Mouse (Mus musculus) heart, postnatal 36 days (tissue): ENCODE measurements around the gene Serpina3k. TPM values are rescaled to one million over a fixed set of nuclear protein-coding genes. Genes with fewer than 3 reads are reported as not detected.
"Not testable (repeated sequence)": the region's sequence is repeated elsewhere in the genome, so short reads cannot be mapped to it uniquely, and the experiment has no call there.

ENCODE experiments used
- DNase-seq, 2 experiments: peaks; one replicate each; pipeline ENCODE4 v3.0.0; 2021 to 2022
- intact Hi-C: fragments of 180-260 bp; cut with DNase I; formaldehyde crosslinking; loops from one replicate; pipeline ENCODE4 v1.15.1; 2025
- total RNA-seq, 2 experiments: library from RNA; stranded (reverse); gene quantifications; 2 replicates each; pipeline ENCODE4 v1.2.3; 2021

Serpina3k gene
- not detected for total RNA-seq

DNA sequence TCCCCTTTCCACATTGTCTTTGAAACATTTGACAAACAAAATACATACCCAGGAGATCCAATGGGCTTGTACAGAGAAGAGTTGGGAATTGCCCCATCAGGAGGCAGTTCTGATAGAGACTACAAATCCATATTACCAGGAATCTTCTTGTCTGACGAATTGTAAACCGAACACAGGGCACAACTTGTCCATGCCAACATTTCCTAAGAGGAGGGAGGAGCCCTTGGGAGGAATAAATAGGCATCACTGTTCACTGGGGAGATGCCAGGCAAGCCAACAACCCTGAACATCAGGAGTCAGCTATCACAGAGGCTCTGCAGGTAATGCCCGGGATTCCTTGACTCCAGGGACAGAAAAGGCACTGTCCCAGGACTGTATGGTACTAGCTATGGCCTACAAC is at the start of gene Serpina3k, which contains the start of gene Serpina3m:
Serpina3k (plus strand) TSS at position 261 of the 400 bp plus-strand sequence.
Serpina3m (plus strand) TSS at position 261 of the 400 bp plus-strand sequence.
- DNase-seq, intact Hi-C loops: not testable (repeated sequence)

DNA sequence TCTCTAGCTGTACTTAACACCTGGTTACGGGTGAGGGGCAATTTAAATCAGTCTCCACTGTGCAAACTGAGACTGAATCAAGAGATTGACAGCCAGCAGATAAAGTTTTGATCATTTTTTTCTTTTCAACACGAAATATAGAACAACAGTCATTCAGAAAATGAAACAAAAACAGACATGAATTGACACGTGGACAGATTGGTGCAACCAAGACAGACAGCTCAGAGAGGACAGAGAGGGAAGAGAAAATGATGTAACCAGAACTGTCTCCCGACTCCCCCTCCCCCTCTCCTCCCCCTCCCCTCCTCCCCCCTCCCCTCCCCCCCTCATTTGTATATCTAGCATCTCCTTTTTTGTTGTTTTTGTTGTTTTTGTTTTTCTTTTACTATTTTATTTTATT is 48.4 kb upstream of the Serpina3k start:
- intact Hi-C loops, result no loop called here
- no peak for DNase-seq

DNA sequence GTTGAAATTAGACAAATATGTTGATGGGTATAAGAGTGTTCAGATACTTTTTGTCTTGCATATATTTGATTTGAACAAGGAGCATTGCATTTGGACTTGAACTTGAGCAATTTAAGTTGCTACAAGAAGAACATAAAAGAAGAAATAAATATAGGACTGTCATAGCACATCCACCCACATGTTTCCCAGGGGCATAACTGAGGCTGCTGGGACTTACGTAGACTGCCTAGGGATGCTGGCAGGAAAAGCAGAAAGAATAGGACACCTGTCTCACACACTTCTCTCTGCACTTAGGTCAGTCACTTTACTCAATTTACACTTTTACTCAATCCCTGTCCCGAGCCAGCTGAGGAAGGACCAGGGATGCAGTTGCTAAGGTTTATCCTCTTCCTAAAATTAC is 44.3 kb upstream of the Serpina3k start:
- intact Hi-C loops, result no loop called here
- no peak for DNase-seq

DNA sequence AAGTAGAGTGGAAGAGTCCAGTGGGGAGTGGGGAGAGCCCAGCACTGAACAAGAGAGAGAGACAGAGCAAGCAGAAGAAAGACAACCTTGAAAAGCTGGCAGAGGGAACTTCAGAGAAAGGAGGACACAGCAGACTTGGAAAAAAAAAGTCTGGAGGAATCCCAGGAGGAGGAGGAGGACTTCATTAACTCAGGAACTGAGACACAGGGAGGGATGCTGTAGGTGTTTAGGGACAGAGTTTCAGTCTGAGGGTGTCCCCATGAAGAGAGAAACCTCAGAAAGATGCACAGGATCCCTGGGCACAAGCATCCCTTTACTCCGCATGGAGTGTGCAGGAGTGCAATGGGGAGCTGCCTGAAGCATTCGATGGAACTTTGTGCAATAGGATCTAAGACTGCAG is 40.2 kb upstream of the Serpina3k start:
- intact Hi-C loops, result no loop called here
- DNase-seq, result no peak

DNA sequence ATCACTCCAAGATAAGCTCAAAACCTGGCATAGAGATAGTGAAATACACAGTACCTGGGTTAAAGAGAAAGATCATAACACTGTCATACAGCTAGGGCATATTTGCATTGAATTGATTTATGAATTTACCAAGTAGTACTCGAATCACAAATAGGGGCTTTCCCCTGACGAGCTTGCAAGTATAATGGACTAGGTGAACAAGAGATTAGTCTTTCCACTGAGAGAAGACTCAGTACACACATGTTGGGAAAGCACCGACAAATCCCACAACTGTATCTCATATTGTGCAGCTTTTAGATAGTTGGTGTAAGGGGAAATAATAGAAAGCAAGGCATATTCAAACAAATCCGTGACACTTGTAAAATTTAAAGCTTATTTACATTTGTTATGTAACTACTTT is 32.3 kb upstream of the Serpina3k start:
- intact Hi-C loops, result no loop called here
- no peak for DNase-seq

DNA sequence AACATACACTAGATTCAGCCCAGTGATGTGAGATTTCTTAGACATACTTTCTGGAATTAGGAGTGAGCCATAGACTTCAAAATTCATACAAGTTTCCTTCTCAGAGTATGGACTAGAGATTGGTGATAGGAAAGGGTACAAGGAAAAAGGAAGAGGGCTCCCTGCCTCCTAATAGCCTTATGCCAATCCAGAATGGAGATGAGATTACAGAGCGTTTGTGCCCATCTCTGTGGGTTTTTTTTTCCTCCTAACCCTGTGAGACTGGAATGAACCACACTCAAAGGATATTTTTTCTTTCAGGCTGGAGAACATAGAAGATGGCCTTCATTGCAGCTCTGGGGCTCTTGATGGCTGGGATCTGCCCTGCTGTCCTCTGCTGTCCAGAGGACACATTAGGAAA is 24.0 kb upstream of the Serpina3k start, which contains the start of gene Serpina3j:
Serpina3j (plus strand) TSS at position 301 of the 400 bp plus-strand sequence.
- DNase-seq, result no peak
- intact Hi-C loops, result no loop called here

DNA sequence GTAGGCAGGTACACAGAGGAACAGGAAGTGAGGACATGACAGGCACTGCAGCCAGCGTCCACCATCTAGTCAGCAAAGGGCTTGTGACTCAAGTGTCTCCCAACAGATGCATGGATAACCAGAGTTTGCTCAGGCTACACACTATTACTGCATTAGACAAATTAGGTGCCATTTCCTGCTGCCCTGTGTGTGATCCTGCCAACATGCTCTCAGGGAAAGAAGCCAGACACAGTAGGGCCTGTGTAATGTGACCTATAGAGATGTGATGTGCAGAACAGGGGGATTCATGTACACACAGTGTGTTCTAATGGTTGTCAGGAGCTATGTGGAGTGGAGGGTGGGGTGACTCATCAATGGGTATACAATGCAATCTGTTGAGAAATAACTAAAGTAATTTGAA is 15.8 kb upstream of the Serpina3k start:
- intact Hi-C loops, result no loop called here
- DNase-seq, result no peak

DNA sequence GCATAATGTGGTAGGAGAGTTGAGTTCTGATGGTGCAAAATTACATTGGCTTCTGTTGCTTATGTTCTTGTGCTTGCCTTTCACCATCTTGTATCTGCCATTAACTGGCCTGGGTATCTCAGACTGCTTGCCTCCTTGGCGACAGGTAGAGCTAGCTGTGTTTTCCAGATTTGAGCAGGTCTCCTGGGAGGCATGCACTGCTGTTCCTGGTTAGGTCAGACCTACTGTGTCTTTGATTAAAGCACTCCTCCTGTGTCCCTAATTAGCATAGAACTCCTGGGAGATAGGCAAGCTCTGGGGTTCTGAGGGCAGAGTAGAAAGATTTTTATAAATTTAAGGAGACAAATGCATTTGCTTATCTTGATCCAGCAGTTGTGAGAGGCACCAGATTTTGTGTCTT is 6.6 kb upstream of the Serpina3k start:
- intact Hi-C loops, result no loop called here
- no peak for DNase-seq

DNA sequence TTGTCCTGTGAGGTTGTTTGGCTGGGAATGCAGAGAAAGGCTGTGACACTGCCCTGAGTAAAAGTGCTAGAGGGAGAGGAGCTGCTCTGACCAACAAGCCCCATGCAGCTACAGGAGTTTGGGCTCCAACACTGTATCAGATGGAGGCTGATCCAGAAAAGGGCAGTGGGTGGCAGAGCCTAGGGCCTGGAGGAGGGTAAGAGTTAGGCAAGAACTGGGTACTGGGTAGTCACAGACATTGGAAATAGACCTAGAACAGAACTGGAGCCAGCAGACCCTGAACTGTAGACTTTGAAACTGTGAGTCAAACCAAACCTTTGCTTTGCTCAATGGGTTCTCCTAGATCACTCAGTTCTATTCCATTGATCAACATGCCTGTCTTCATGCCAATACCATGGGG is 1.4 kb upstream of the Serpina3k start:
- intact Hi-C loops, DNase-seq: not testable (repeated sequence)

DNA sequence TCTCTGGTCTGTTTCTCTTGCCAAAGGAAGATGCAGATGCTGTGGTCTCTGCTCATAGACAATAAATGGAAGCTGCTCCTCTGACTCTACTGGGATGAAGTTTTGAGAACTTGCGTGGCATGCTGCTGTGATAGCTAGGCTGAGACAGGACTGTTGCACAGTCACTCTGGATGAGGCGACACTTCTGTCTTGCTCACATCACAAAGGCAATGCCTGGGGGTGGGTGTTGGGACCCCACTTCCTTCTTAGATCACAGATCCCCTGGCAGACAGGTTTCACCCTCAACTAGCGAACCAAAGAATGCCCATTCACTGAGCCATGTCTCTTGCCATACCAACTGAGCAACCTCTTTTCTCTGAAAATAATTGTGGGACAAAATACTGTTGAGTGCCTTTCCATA is 419 bp downstream of the Serpina3k start:
- intact Hi-C loops, result no loop called here
- no peak for DNase-seq

DNA sequence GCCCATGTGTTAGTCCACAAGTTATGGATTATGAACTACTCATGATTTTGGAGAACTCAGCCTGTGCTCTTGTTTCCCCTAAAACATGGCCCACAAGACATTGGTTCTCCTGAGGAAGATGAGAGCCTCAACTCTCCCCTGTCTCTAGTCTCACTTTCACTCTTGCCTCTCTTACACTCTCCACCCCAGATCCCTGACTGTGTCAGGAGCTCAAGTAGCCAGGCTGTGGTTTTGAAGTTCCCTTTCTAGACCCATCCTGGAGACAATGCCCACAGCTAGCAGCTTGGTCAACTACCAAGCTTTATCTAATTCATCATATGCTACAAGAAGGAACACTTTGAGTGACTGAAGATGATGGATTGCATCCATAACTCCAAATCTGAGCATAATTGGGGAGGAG is 4.2 kb downstream of the Serpina3k start:
- DNase-seq, intact Hi-C loops: not testable (repeated sequence)

DNA sequence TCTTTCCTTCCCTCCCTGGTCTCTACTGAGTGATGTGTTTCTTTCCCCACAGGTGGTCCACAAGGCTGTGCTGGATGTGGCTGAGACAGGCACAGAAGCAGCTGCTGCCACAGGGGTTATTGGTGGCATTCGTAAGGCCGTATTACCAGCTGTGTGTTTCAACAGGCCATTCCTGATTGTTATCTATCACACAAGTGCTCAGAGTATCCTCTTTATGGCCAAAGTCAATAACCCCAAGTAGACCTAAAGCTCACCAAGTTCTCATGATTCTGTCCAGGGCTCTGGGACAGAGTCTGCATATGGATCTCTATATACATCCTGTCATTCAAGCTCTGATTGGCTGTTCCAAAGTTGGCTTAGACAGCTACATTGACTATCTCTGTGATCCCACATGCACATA is 6.9 kb downstream of the Serpina3k start:
- intact Hi-C loops, result loop anchor here (5.0 kb wide), 1 partner anchor 72 kb away; no protein-coding TSS in a partner anchor
- no peak for DNase-seq

DNA sequence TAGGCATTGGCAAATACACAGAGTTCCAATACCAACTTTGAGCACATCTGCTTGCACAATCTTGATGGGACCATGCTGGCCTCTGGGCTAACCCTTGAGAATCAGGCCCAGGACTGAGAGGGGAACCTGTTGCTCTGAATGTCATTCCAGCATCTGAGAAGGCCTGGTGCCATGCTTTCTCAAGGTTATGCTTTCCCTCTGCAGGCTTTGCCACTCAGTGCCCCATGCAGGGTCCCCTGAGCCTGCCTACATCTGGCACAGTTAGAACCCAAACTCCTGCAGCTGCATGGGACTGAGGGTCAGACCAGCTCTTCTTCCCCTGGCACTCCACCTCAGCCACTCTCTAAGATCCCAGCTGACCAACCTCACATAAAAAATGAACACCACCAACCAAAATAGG is 7.4 kb downstream of the Serpina3k start:
- DNase-seq, result no peak
- intact Hi-C loops, result loop anchor here (5.0 kb wide), 1 partner anchor 72 kb away; no protein-coding TSS in a partner anchor

DNA sequence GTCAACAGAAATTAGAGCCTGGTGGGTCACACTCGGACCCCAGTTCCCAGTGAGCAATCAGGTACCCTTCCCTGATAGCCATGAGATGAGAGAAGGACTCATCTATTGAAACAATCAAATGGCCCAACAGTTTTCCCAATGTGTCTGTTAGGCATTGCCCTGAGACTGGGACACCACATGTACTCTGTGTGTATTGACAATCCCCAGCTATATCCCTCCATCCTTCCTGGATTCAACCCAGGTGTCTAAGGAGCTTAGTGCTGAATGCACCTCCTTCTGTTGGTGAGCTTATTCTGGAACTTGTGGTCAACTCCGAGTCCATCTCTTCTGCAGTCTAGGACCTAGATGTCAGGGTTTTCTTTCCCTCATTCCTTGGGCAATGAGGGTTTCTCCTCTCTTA is 8.8 kb downstream of the Serpina3k start:
- DNase-seq, result no peak
- intact Hi-C loops, result loop anchor here (5.0 kb wide), 1 partner anchor 70 kb away; no protein-coding TSS in a partner anchor

DNA sequence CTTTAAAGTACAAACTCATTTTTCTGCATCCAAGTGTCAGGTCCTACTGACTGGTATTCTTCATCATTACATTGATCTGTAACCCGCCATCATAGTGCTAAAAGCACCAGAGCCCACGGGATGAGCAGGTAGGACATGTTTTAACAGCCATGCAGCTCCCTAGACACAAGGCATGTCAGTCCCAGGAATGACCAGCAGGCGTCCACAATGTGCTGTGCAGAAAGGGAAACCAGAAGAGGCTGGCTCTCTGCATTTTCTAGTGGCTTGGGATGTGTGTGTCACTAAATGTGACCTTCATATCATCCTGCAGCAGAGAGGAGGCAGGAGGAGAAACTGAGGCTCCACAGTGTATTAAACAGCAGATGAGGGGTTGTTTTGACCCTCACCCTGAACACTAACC is 13.5 kb downstream of the Serpina3k start:
- intact Hi-C loops, result not testable (repeated sequence)
- DNase-seq, result peak; percentile 18 to 53

DNA sequence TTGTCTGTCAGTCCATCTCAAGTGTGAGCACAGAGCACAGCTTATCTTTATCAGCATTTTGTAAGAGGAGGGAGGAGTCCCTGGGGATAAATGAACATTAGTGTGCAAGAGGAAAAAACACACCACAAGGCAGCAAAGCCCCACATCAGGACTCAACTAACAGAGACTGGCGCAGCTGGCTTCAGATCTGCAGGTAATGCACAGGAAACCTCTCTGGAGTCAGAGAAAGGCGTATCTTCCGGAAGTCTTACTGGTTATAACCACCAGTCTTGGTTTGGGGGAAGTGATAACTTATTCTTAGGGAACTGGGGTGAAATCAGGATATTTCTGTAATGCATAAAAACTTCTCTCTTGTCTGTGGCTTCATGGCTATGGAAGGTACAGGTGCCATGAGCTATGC is 17.7 kb downstream of the Serpina3k start:
- intact Hi-C loops, result no loop called here
- no peak for DNase-seq

DNA sequence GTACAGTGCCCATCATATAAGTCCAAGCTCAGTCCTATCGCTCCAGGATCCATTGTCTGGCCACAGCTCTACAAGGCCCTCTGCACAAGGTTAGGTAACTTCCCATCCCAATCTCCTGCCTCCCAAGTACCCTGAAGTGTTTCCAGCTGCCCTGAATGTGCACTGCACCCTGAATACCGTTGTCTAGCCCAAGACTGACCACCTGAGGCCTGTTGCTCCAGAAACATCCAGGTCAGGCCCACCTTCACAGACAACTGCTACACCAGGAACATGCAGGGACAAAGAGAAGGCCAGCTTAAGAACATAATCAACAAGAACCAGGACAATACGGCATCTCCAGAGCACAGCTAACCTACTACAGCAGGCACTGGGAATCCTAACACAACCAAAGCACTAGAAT is 31.7 kb downstream of the Serpina3k start:
- DNase-seq, result no peak
- intact Hi-C loops, result no loop called here

DNA sequence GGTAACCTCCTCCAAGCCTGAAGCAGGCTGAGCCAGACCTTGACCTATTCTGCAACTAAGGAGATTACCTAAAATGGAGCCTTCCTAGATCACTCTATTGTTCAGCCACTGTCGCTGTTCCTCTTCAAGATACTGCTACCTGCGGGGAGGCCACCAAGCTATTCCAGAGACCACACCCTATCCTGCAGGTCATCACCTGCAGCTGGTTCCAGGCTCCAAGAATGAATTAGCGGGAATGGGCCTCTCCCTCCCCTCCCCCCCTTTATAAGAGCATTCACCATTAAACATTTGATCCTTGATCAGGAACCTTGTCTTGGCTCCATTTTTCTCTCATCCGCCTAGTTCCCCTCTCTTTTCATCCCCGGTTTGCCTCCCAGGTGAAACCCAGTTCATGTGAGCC is 38.9 kb downstream of the Serpina3k start:
- intact Hi-C loops, DNase-seq: not testable (repeated sequence)

DNA sequence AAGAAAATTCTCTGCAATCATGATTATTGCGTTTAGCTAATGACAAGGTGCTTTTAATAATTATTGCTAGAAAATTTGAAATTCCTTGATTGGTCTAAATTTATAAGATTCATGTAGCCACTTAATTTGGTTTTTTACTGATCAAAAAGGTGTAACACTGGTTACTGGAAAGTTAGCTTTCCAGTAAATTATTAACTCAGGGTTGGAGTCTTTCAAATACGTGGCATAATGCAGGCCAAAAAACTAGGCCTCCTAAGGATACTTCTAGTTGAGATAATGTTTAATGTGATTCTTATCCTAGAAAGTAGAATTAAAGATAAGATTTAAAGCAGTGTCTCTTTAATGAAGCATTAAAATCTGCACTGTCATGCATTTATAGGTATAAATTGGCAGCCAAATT is 40.1 kb downstream of the Serpina3k start:
- intact Hi-C loops, DNase-seq: not testable (repeated sequence)

DNA sequence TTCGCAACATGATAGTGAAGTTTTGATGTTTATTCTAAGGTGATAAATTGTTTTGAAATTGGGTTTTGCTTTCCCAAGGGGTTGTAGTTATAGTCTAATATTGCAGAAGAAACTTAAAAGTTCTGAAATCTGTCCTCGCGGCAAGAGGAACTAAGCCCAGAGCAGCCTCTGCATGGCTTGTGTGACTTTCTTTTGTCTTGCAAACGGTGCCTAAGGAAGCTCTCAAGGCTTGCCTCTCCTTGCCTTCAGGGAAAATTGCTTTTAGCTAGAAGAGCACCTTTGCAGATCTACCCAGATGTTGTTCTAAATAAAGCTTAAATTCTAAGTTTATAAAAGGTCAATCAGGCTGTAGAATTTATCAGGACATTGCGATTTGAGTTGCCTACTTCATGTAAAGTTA is 40.5 kb downstream of the Serpina3k start:
- intact Hi-C loops, result not testable (repeated sequence)

DNA sequence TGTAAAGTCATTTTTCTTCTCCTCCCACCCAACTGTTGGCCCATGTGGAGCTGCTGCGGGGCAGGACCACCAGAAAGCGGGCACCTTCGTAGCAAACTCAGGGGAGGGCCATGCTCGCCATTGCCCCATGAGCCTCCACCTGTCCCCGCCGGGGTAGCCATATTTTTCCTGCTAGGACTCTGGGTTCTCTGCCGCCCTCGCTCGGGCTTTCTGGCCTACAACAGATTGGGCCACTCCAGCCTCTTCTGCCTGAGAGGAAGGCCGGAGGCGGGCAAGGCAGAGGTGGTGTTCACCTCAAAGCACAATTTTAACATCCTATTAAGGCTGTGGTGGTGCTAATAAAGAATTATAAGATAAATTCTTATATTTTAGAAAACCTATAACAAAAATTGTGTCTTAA is 41.6 kb downstream of the Serpina3k start:
- DNase-seq, result no peak
- intact Hi-C loops, result no loop called here

More for the DNA sequence above, 40.5 kb downstream of the Serpina3k start:
- DNase-seq, result not testable (repeated sequence)

DNA sequence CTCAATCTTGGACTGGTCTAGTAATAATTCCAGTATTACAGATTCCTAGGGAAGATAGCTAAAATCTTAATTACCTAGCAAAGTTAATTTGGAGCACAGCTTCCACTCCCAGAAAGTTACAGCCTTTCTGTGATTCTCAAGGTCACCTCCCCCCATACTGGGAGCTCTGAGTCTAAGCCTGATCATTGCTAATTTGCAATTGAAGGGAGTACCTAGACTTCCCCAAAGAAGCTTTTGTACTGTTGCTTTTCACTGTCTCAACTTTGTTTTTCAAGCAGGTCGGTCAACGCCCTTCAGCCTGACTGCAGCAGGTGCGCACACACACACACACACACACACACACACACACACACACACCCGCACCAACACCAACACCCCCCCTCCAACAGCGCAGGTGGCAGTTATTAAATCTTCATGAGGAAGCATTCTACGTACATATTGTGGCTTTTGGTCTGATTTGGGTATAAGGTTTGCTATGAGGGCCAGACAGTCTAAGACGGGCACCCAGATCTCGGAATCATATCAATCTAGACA is 42.9 kb downstream of the Serpina3k start:
- intact Hi-C loops, DNase-seq: not testable (repeated sequence)

DNA sequence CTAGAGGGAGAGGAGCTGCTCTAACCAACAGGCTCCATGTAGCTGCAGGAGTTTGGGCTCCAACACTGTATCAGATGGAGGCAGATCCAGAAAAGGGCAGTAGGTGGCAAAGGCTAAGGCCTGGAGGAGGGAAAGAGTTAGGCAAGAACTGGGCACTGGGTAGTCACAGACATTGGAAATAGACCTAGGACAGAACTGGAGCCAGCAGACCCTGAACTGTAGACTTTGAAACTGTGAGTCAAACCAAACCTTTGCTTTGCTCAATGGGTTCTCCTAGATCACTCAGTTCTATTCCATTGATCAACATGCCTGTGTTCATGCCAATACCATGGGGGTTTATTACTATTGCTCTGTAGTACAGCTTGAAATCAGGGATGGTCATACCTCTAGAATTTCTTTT is 47.7 kb downstream of the Serpina3k start:
- DNase-seq, intact Hi-C loops: not testable (repeated sequence)
